Mouse (Mus musculus) lung, postnatal 0 days (tissue): ENCODE data around the gene Efcab3. TPM values are rescaled to one million over a fixed set of nuclear protein-coding genes. Genes with fewer than 3 reads are reported as not detected.
A peak's percentile ranks its signal among the peaks of the same experiment; 100 is the strongest.

Source experiments
- ATAC-seq: fragments of 200-750 bp; cut with Nextera tagmentation; 2 replicates; pipeline ENCODE4 v1.8.0; 2017; ENCODE audit warnings: moderate library complexity
- DNase-seq: peaks from one replicate; pipeline ENCODE4 v3.0.0-alpha.2; 2016; ENCODE audit warnings: low spot score
- H3K27ac ChIP-seq: fragments of 300-500 bp; sonication (generic); 2 replicates; pipeline ENCODE4 v1.5.1; 2014; ENCODE audit warnings: antibody characterized with exemption, mild to moderate bottlenecking, low read length, mixed read lengths
- H3K27me3 ChIP-seq: fragments of 300-500 bp; sonication (generic); replicated peaks from 2 replicates; pipeline ENCODE4 v1.6.1; 2014; ENCODE audit warnings: low read length, mixed read lengths; ENCODE audit not compliant: insufficient read depth
- H3K36me3 ChIP-seq: fragments of 300-500 bp; sonication (generic); 2 replicates; pipeline ENCODE4 v1.6.1; 2014; ENCODE audit warnings: low read length, mixed read lengths; ENCODE audit not compliant: insufficient read depth
- H3K4me1 ChIP-seq: fragments of 300-500 bp; sonication (generic); 2 replicates; pipeline ENCODE4 v1.6.1; 2014; ENCODE audit warnings: antibody characterized with exemption, low read depth, low read length, mixed read lengths; ENCODE audit not compliant: insufficient read depth
- H3K4me2 ChIP-seq: fragments of 300-500 bp; sonication (generic); replicated peaks from 2 replicates; pipeline ENCODE4 v1.6.1; 2014; ENCODE audit warnings: low read depth, mild to moderate bottlenecking, low read length, moderate library complexity, mixed read lengths
- H3K4me3 ChIP-seq: fragments of 300-500 bp; sonication (generic); 2 replicates; pipeline ENCODE4 v1.5.1; 2014; ENCODE audit warnings: low read depth, low read length
- H3K9ac ChIP-seq: fragments of 300-500 bp; sonication (generic); replicated peaks from 2 replicates; pipeline ENCODE4 v1.6.1; 2014; ENCODE audit warnings: low read depth, mild to moderate bottlenecking
- H3K9me3 ChIP-seq: fragments of 300-500 bp; sonication (generic); 2 replicates; pipeline ENCODE4 v1.6.1; 2016; ENCODE audit warnings: low read length, mixed read lengths
- CTCF ChIP-seq: IDR thresholded peaks from 2 replicates; pipeline ENCODE4 v1.5.1; 2016; ENCODE audit warnings: antibody characterized with exemption, mild to moderate bottlenecking
- EP300 ChIP-seq: IDR thresholded peaks from 2 replicates; pipeline ENCODE4 v1.6.1; 2016; ENCODE audit warnings: antibody characterized with exemption, mild to moderate bottlenecking, control low read depth
- WGBS: fragments of 180-500 bp; shearing (Covaris S2); extraction: QIAGEN DNeasy Blood & Tissue Kit; methylation state at CpG from one replicate; pipeline ENCODE4 v1.1.7; 2014; 5-methylcytosine and 5-hydroxymethylcytosine counted together
- polyA plus RNA-seq: library from polyadenylated mRNA; unstranded; fragments of >200 nt; fragmentation: Nextera tagmentation; extraction: Ambion mirVana; gene quantifications from 2 replicates; pipeline ENCODE4 v1.2.1, GENCODE M21; 2015

Efcab3 gene
- polyA plus RNA-seq, 1 experiment from 2014 or later: not detected

DNA sequence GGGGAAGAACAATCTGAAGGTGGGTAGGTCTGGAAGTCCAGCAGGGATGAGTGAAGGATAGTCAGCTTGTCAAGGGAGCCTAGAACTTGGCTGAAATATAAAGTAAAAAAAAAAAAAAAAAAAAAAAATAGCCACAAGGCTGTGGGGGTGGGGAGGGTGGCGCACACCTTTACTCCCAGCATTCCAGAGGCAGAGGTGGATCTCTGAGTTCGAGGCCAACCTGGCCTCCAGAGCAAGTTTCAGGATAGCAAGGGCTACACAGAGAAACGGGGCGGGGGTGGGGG is 88.6 kb downstream of the Efcab3 start:
- ATAC-seq: no peak
- no peak for DNase-seq
- peaks cover 9% of the 10 kb centered on the region for H3K4me1 ChIP-seq
- H3K27ac ChIP-seq: no peak overlapping the region
- no peak overlapping the region for H3K9ac ChIP-seq
- WGBS: no CpG with 5 or more reads among the region's 4 CpGs
- no peaks in the 10 kb centered on the region for H3K9me3 ChIP-seq
- H3K36me3 ChIP-seq: no peaks in the 10 kb centered on the region
- TF ChIP-seq EP300 (no peak), CTCF (no peak)
- H3K4me2 ChIP-seq: no peak overlapping the region
- H3K4me3 ChIP-seq: no peak overlapping the region
- H3K27me3 ChIP-seq: no peaks in the 10 kb centered on the region

DNA sequence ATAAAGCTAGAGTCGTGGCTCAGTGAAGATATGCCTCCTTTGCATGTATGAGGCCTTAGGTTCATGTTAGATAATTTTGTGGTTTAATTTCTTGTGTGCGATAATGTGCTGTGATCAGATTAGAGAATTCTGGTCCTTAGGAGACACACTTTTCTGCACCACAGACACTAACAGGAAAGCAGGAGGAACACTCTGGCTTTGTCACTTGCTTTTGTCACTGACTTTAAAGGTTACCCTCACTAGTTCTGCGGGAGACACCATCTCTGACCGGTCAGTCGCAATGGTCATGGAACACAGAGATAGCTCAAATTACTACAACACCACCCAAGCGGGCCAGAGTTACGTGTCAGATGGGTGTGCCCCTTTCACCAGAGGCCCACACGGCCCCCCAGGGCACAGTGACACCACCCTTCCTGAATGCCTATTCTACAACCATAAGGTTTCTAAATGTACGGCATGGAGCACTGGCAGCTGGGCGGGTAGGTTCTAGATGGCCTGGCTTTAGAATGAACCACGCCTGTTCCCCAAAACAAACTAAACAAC is 89.0 kb downstream of the Efcab3 start:
- no peak overlapping the region for H3K4me2 ChIP-seq
- DNase-seq (no peak), ATAC-seq (no peak)
- 70% methylated on average over 11 of the region's 11 CpGs for WGBS
- no peaks in the 10 kb centered on the region for H3K36me3 ChIP-seq
- H3K4me3 ChIP-seq: no peak overlapping the region
- H3K9me3 ChIP-seq: no peaks in the 10 kb centered on the region
- H3K4me1 ChIP-seq: peaks cover 9% of the 10 kb centered on the region
- H3K27me3 ChIP-seq: no peaks in the 10 kb centered on the region
- H3K9ac ChIP-seq: no peak overlapping the region
- no peak for TF ChIP-seq EP300
- no peak for TF ChIP-seq CTCF
- H3K27ac ChIP-seq: no peak overlapping the region

DNA sequence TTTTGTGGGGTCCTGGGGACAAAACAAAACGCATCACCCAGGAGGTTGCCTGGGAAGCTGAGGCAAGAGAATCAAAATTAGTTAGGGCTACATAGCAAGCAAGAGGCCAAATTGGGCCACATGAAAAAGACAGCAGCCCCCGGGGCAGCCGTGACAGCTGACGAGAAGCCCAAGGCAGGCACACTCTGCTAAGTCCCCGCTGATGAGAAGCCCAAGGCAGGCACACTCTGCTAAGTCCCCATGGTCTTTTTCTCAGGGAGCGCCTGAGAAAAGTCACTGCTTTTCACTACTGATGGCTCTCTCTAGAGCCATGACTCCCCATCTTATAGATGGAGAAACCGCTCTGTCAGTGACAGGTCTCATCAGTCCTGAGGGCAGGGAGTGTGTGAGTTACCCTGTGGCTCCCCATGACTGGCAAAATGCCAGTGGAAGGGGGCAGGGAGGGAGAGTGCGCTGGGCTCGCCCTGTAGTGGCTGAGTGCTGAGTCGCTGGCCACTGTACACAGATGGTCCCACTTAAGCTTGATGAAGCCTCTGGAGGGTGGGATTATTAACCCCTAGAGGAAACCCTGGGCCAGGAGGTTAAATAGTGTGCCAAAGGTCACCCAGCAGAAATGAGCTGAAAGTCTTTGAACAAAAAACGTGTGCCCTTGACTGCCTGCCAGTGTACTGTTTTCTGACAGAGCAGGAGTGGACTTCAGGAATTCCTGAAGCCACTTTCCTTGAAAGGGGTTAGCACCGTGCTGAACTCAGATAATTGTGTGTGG is 89.9 kb downstream of the Efcab3 start:
- H3K27ac ChIP-seq: no peak overlapping the region
- no peaks in the 10 kb centered on the region for H3K36me3 ChIP-seq
- peaks cover 9% of the 10 kb centered on the region for H3K4me1 ChIP-seq
- H3K27me3 ChIP-seq: no peaks in the 10 kb centered on the region
- ATAC-seq (peak; percentile 84), DNase-seq (peak; percentile 65)
- WGBS: 20% methylated on average over 12 of the region's 12 CpGs
- peak overlapping the region; percentile 30 for H3K4me2 ChIP-seq
- TF ChIP-seq CTCF (no peak), EP300 (no peak)
- no peak overlapping the region for H3K9ac ChIP-seq
- no peak overlapping the region for H3K4me3 ChIP-seq
- no peaks in the 10 kb centered on the region for H3K9me3 ChIP-seq

DNA sequence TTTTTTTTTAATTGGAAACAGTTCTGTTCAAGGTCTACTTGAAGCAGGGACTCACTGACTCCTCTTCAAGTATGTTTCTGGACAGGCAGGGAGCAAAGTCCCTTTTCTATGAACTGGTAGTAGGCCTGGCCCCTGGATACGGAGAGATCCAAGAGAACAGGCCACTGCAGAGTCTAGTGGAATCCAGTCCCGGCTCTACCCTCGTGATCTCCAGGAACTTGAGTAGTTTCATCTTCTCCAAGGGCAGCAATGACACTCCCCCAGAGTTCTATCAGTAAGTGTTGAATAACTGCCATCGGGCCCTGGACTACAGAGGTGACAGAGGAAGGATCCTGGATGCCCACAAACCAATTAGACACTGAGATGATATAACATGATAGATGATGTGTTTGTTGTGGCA is 92.5 kb downstream of the Efcab3 start:
- H3K36me3 ChIP-seq: no peaks in the 10 kb centered on the region
- peaks cover 9% of the 10 kb centered on the region for H3K4me1 ChIP-seq
- no peaks in the 10 kb centered on the region for H3K27me3 ChIP-seq
- H3K9me3 ChIP-seq: no peaks in the 10 kb centered on the region
- H3K4me2 ChIP-seq: no peak overlapping the region
- H3K27ac ChIP-seq: no peak overlapping the region
- DNase-seq: peak; percentile 34
- H3K4me3 ChIP-seq: no peak overlapping the region
- 23% methylated on average over 4 of the region's 4 CpGs for WGBS
- no peak overlapping the region for H3K9ac ChIP-seq
- no peak; the same call in 1 of the 2 replicates for ATAC-seq
- TF ChIP-seq EP300: no peak
- TF ChIP-seq CTCF: no peak

DNA sequence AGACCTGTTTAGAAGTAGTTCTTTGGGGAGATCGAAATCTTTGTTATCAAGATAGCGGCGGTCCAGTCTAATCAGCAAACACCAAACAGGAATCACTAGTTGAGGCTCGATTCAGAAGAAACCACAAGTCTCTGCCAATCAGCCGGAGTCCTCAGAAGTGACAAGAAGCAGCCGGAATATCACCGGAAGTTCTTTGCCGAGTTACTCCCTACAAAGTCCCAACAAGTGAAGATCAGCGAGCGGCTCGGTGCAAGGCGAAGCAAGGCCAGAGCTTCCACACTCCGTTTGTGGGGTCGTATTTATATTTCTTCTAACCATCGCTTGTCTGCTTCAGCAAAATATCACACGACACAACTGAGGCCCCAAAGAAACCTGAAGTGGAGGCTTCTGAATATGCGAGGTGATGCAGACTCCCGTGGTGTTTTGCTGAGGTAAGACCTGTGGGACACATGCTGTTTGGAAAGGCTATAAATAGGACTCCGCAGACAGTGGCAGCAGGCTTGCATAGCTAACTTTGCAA is 93.4 kb downstream of the Efcab3 start:
- Histone ChIP-seq H3K9me3 (no peaks in the 10 kb centered on the region), H3K36me3 (no peaks in the 10 kb centered on the region), H3K4me3 (no peak overlapping the region), H3K4me1 (peaks cover 9% of the 10 kb centered on the region), H3K4me2 (no peak overlapping the region), H3K27me3 (no peaks in the 10 kb centered on the region), H3K9ac (no peak overlapping the region), H3K27ac (no peak overlapping the region)
- ATAC-seq: no peak
- no peak for DNase-seq
- 70% methylated on average over 19 of the region's 19 CpGs for WGBS
- TF ChIP-seq EP300 (no peak), CTCF (no peak)

DNA sequence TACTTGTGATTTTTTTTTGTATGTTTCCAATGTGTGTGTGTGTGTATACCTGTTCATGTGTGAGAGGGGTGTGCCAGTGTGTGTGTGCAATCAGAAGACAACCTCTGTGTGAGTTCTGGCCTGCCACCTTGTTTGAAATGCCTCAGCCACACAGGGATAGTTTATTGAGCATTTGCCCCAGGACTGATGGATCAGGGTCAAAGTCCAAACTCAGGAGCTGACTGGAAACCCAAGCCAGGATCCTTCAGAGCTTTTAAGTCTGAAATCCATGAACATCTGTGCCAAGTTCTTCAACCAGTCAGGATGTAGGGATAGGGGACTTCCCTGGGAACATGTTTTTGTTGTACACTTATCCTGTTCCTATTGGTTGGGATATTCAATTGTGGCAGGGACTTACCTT is 94.7 kb downstream of the Efcab3 start:
- H3K36me3 ChIP-seq: no peaks in the 10 kb centered on the region
- no peak for DNase-seq
- no peak overlapping the region for H3K4me3 ChIP-seq
- ATAC-seq: no peak
- H3K4me1 ChIP-seq: peaks cover 9% of the 10 kb centered on the region
- no peak overlapping the region for H3K27ac ChIP-seq
- no peaks in the 10 kb centered on the region for H3K9me3 ChIP-seq
- H3K9ac ChIP-seq: no peak overlapping the region
- TF ChIP-seq CTCF (no peak), EP300 (no peak)
- H3K27me3 ChIP-seq: no peaks in the 10 kb centered on the region
- no peak overlapping the region for H3K4me2 ChIP-seq
